Comparison of ENCODE assay signal across 12 mouse cellular contexts in the genomic region with DNA sequence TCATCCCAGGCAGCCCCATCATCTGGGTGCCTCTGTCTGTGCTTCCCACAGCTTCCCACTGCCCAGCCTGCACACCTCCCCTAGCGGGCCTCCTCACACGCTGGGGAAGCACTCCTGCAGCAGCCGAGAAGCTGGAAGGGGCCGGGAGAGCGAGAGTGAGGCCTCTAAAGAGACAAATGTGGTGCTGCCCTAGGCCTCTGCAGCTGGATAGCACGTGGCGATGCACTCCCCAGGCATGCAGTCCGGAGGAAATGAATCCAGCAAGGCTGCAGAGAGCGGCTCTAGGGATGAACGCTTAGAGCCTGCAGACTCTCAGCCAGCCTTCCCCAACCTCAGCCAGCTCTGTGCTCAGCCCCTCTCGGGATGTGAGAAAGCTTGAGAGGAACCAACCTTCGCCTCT. TPM values are rescaled to one million over a fixed set of nuclear protein-coding genes. Genes with fewer than 3 reads are reported as not detected.
DNase-seq lines count a peak whose midpoint lies in the region; ATAC-seq and TF ChIP-seq lines count a peak whose summit lies in the region.
"Had no signal": no experiment of that assay in that cellular context is flagged by ENCODE, and none has a peak within 500 bp of the region (broad histone marks: within the 10 kb centered on the region; RNA-seq: fewer than 3 reads in every experiment).

No protein-coding gene starts in this region.

- H3K4me1 ChIP-seq in lung, embryonic 14.5 days (ENCODE audit: insufficient read depth): peaks cover 35% of the 10 kb centered on the region
- peaks cover 77% of the 10 kb centered on the region for H3K4me1 ChIP-seq in embryonic facial prominence, embryonic 15.5 days

- intact Hi-C loops in gastrocnemius, adult 2 months (cut with DNase I): no loop called here

- TF ChIP-seq CTCF in gastrocnemius, adult 2 months (IDR thresholded peaks at IDR 0.05): no peak
- 0 out of 2 replicates have a peak, but pooled peaks have one; percentile 7 for TF ChIP-seq CTCF in lung, embryonic 14.5 days (IDR thresholded peaks at IDR 0.05; ENCODE audit: low read depth)

- ATAC-seq in lung, embryonic 14.5 days (ENCODE audit: insufficient read depth): peak; percentile 69
- peak; percentile 64 for ATAC-seq in embryonic facial prominence, embryonic 15.5 days (ENCODE audit: insufficient number of reproducible peaks, low FRiP score, low TSS enrichment, low read depth)

- H3K4me3 ChIP-seq in gastrocnemius, adult 2 months: no peak overlapping the region
- H3K4me3 ChIP-seq in lung, embryonic 14.5 days (ENCODE audit: low read depth, low read length): no peak overlapping the region
- H3K4me3 ChIP-seq in embryonic facial prominence, embryonic 15.5 days (replicated peaks): no peak overlapping the region
- H3K4me3 ChIP-seq: hindbrain, embryonic 12.5 days had no signal

- no peak overlapping the region for H3K27ac ChIP-seq in gastrocnemius, adult 2 months
- peak overlapping the region; percentile 59 for H3K27ac ChIP-seq in lung, embryonic 14.5 days (ENCODE audit: low read depth)
- peak overlapping the region; percentile 79 for H3K27ac ChIP-seq in embryonic facial prominence, embryonic 15.5 days (replicated peaks)
- H3K27ac ChIP-seq: hindbrain, embryonic 12.5 days had no signal

- no peak overlapping the region for H3K9ac ChIP-seq in lung, embryonic 14.5 days
- no peak overlapping the region for H3K9ac ChIP-seq in embryonic facial prominence, embryonic 15.5 days
- H3K9ac ChIP-seq: hindbrain, embryonic 12.5 days had no signal

- H3K36me3 ChIP-seq in lung, embryonic 14.5 days (ENCODE audit: insufficient read depth): no peaks in the 10 kb centered on the region
- no peaks in the 10 kb centered on the region for H3K36me3 ChIP-seq in embryonic facial prominence, embryonic 15.5 days
- H3K36me3 ChIP-seq: hindbrain, embryonic 12.5 days had no signal

- no peaks in the 10 kb centered on the region for H3K27me3 ChIP-seq in lung, embryonic 14.5 days (ENCODE audit: insufficient read depth, low read length)
- no peaks in the 10 kb centered on the region for H3K27me3 ChIP-seq in embryonic facial prominence, embryonic 15.5 days
- H3K27me3 ChIP-seq: hindbrain, embryonic 12.5 days had no signal

- no peak overlapping the region for H3K4me2 ChIP-seq in lung, embryonic 14.5 days
- H3K4me2 ChIP-seq in embryonic facial prominence, embryonic 15.5 days (replicated peaks): no peak overlapping the region
- H3K4me2 ChIP-seq: hindbrain, embryonic 12.5 days had no signal

- 13% methylated on average over 12 of the region's 12 CpGs for WGBS in lung, embryonic 14.5 days
- 11% methylated on average over 12 of the region's 12 CpGs for WGBS in embryonic facial prominence, embryonic 15.5 days

- peak; percentile 33 for DNase-seq in gastrocnemius, postnatal 25 days
- DNase-seq in gastrocnemius, adult 2 months: no peak
- peak; percentile 82 for DNase-seq in lung, embryonic 14.5 days
- DNase-seq in lung, postnatal 36 days: no peak
- peak; percentile 54 for DNase-seq in mesoderm, embryonic 11.5 days (ENCODE audit: low read depth, low spot score)
- no peak for DNase-seq in layer of hippocampus, adult 11-12 months (ENCODE audit: low spot score)
- no peak for DNase-seq in thymus, postnatal 25 days
- DNase-seq: kidney, postnatal 4 days; lung, postnatal 14 days; thymus, adult 2 months had no signal

- H3K9me3 ChIP-seq in lung, embryonic 14.5 days (ENCODE audit: low read depth, low read length): no peaks in the 10 kb centered on the region
- no peaks in the 10 kb centered on the region for H3K9me3 ChIP-seq in embryonic facial prominence, embryonic 15.5 days (replicated peaks)
- H3K9me3 ChIP-seq: hindbrain, embryonic 12.5 days had no signal

RNA-seq across cellular contexts. Expression of a gene that starts 35.9 kb away (rescaled TPM):
- total RNA-seq in gastrocnemius, postnatal 25 days (2021): 1 to 10 TPM; 5.7 to 6.6 TPM
- total RNA-seq in gastrocnemius, adult 2 months (2021): 1 to 10 TPM; 5.3 to 8.3 TPM
- polyA plus RNA-seq in lung, embryonic 14.5 days (2014; fragmentation: Nextera tagmentation; extraction: Ambion mirVana): 21.4 and 21.5 TPM in 2 replicates
- 23.3 and 26.7 TPM in 2 replicates for polyA plus RNA-seq in embryonic facial prominence, embryonic 15.5 days (2015; fragmentation: Nextera tagmentation; extraction: Ambion mirVana)

Comparison
In these comparisons a context has a peak if more than half of its experiments do, and no peak if none do; other contexts are left out.
1. DNase-seq: peak in gastrocnemius, postnatal 25 days (single experiment), lung, embryonic 14.5 days (single experiment) and mesoderm, embryonic 11.5 days (single experiment); none in gastrocnemius, adult 2 months (single experiment), lung, postnatal 36 days (single experiment), layer of hippocampus, adult 11-12 months (single experiment) and thymus, postnatal 25 days (single experiment).